Mouse (Mus musculus): ENCODE measurements around the gene Camk2b.
"Not testable (repeated sequence)": the region's sequence is repeated elsewhere in the genome, so short reads cannot be mapped to it uniquely, and the experiment has no call there.

The Camk2b gene

GRCm38 (mm10) chr11:6011879-6012278 is 54.3 kb downstream of the Camk2b start:
- no peak for DNase-seq

DNA sequence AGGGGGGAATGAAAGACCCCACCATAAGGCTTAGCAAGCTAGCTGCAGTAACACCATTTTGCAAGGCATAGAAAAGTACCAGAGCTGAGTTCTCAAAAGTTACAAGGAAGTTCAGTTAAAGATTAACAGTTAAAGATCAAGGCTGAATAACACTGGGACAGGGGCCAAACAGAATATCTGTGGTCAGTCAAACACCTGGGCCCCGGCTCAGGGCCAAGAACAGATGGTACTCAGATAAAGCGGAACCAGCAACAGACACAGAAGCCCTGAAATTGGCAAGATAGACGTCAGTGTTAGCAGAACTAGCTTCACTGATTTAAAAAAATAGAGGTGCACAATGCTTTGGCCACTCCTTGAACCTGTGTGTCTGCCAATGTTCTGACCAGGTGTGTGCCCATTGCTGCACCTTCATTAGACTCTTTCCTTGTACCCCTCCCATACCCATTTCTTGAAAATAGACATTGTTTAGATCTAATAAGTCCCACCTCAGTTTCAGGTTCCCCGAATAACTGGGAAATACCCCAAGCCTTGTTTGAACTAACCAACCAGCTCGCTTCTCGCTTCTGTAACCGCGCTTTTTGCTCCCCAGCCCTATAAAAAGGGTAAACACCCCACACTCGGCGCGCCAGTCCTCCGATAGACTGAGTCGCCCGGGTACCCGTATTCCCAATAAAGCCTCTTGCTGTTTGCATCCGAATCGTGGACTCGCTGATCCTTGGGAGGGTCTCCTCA is 55.2 kb downstream of the Camk2b start:
- not testable (repeated sequence) for DNase-seq

DNA sequence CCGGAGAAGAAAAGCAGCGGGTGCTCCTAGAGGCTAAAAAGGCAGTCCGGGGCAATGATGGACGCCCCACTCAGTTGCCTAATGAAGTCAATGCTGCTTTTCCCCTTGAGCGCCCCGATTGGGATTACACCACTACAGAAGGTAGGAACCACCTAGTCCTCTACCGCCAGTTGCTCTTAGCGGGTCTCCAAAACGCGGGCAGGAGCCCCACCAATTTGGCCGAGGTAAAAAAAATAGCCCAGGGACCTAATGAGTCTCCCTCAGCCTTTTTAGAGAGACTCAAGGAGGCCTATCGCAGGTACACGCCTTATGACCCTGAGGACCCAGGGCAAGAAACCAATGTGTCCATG is 58.4 kb downstream of the Camk2b start:
- DNase-seq: peak in 1 of 2 experiments; percentile 31

DNA sequence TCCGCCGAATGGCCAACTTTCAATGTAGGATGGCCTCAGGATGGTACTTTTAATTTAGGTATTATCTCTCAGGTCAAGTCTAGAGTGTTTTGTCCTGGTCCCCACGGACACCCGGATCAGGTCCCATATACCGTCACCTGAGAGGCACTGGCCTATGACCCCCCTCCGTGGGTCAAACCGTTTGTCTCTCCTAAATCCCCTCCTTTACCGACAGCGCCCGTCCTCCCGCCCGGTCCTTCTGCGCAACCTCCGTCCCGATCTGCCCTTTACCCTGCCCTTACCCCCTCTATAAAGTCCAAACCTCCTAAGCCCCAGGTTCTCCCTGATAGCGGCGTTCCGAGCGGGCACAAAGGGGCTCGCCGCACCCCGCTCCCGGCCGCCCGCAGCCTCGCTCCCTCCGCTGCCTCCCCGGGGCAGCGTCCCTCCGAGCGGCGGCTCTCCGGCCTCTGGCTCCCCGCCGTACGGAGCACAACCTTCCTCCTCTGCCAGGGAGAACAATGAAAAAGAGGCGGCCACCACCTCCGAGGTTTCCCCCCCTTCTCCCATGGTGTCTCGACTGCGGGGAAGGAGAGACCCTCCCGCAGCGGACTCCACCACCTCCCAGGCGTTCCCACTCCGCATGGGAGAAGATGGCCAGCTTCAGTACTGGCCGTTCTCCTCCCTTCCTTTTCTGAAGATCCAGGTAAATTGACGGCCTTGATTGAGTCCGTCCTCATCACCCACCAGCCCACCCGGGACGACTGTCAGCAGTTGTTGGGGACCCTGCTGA is 59.0 kb downstream of the Camk2b start:
- DNase-seq: peak in 1 of 2 experiments; percentile 41

GRCm38 (mm10) chr11:6006351-6007009 is 59.7 kb downstream of the Camk2b start:
- not testable (repeated sequence) for DNase-seq

DNA sequence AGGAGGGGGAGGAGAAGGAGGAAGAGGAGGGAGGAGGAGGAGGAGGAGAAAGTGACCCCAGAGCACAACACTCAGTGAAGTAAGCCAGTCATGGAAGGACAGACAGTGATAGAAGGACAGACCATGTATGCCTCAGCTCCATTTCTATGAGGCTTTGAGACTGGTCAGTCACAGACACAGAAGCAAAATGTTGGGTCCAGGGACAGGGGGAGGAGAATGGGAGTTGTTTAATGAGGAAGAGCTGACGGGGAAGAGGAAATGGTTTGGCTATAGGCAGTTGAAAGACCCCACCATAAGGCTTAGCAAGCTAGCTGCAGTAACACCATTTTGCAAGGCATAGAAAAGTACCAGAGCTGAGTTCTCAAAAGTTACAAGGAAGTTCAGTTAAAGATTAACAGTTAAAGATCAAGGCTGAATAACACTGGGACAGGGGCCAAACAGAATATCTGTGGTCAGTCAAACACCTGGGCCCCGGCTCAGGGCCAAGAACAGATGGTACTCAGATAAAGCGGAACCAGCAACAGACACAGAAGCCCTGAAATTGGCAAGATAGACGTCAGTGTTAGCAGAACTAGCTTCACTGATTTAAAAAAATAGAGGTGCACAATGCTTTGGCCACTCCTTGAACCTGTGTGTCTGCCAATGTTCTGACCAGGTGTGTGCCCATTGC is 60.7 kb downstream of the Camk2b start:
- not testable (repeated sequence) for DNase-seq

GRCm38 (mm10) chr11:6003046-6003639 is 63.0 kb downstream of the Camk2b start:
- peak in 1 of 2 experiments; percentile 50 for DNase-seq

DNA sequence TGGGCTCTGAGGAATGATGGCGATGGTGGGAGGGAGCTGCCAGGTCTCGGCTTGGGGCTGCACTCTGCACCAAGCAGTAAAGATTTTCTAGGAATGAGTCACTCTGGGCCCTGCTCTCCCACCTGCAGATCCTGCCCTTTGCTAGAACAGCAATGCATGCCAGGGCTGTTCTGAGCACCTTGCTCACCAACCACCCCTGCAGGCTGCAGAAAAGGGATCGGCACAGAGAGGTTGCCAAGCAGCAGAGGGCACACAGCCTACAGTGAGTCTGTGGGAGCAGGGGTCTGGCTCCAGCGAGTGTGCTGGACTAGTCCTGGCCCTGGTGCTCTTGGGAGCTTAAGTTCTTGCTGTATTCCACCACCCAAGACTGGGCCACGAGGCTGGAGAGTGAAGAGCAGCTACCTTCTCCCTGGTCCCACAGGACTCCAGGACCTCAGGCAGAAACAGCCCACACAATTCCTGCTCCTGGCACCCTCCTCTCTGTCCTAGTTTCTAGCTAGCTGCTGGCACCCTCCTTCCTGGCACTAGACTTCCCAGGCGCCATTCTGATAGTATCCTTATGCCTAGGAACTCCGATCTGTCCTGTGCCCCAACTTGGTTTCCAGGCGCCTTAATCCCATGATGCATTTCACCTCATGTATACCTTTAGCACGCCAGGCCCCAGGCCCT is 64.0 kb downstream of the Camk2b start:
- DNase-seq: peak; percentile 66 to 68

GRCm38 (mm10) chr11:6000961-6001682 is 65.0 kb downstream of the Camk2b start:
- peak in 1 of 2 experiments; percentile 42 for DNase-seq

GRCm38 (mm10) chr11:5999832-6000771 is 66.1 kb downstream of the Camk2b start:
- DNase-seq: peak; percentile 85 to 89

DNA sequence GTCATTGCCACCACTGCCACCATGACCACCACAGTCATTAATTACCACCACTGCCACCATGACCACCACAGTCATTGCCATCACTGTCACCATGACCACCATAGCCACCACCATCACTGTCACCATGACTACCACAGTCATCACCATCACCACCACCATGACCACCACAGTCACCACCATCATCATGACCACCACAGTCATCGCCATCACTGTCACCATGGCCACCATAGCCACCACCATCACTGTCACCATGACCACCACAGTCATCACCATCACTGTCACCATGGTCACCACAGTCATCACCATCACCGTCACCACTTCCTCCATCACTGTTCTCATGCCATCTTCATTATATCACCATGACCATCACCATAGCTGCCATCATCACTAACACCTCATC is 67.7 kb downstream of the Camk2b start:
- no peak for DNase-seq

GRCm38 (mm10) chr11:5995989-5996388 is 70.2 kb downstream of the Camk2b start:
- peak; percentile 95 to 97 for DNase-seq

GRCm38 (mm10) chr11:5994880-5995279 is 71.3 kb downstream of the Camk2b start:
- peak; percentile 31 to 51 for DNase-seq

GRCm38 (mm10) chr11:5994212-5994611 is 72.0 kb downstream of the Camk2b start:
- peak in 1 of 2 experiments; percentile 78 for DNase-seq

DNA sequence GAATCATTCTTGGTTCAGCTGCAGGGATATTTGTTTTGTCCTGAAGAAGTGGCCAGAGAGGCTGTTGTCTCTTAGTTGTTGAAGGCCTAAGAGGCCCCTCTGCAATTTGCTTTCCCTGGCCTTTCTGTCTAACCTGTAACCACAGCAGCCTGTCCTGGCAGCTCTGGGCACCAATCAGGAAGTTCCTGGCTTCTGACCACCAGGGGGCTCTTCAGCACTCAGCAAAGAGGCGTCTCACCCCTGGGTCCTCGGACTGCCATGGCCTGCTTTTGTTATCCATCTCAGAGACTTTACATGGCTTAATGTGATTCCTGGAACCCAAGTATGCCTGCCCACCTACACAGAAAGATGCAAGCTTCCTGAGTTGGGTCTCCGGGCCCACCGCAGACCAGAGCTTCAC is 75.3 kb downstream of the Camk2b start:
- peak; percentile 69 to 71 for DNase-seq

DNA sequence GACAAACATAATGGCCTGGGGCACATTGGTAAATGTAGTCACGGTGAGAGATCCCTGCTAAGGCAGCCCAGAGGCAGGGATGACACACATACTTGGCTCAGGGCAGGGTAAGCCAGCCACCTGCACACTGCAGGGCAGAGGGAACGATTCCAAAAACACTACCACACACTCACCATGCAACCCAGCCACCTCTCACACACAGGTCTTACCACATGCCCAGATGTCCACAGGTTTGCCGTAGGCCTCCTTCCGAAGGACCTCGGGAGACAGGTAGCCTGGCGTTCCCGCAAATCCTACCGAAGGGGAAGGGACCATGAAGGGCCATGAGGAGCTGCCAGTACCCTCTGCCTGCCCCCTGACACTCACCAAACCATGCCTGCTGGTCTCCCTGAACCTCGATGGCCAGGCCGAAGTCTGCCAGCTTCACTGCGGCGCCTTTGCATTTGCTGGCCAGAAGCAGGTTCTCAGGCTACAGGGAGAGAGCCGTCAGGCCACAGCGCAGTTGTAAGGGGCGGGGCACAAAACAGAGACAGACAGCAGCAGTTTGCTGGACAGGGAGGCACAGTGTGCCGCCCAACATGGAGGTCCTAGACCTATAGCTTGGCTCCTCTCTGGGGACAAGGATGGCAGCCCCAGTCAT is 76.1 kb downstream of the Camk2b start:
- DNase-seq: no peak

DNA sequence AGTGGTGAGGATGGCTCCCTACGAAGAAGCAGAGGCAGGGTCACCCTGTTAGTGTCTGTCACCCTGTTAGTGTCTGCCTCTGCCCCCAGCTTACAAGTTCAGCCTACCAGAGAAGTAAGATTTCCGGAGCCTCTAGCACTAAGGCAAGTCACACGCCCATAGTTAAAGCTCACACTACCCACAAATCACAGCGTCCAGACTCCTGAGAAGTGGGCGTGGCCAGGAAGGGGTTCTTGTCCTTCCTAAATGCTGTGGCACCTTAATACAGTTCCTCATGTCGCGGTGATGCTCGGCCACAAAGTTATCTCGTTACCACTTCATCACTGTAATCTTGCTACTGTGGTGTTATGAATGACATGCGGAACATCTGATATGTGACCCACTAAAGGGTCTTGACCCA is 78.0 kb downstream of the Camk2b start:
- DNase-seq: no peak

GRCm38 (mm10) chr11:5983629-5984028 is 82.5 kb downstream of the Camk2b start:
- DNase-seq: peak; percentile 71 to 80

GRCm38 (mm10) chr11:5981323-5981722 is 84.8 kb downstream of the Camk2b start:
- no peak for DNase-seq

- no peak for DNase-seq
Measured at GRCm38 (mm10) chr11:5980561-5980960, 85.6 kb downstream of the Camk2b start.
